Mouse (Mus musculus): Measurements from ENCODE around the gene Lpcat1. TPM values are rescaled to one million over a fixed set of nuclear protein-coding genes. Genes with fewer than 3 reads are reported as not detected.
A peak's percentile ranks its signal among the peaks of the same experiment; 100 is the strongest.

Gene Lpcat1
- total RNA-seq, 2 experiments from 2014 or later = 3.5 to 3.6 TPM

DNA sequence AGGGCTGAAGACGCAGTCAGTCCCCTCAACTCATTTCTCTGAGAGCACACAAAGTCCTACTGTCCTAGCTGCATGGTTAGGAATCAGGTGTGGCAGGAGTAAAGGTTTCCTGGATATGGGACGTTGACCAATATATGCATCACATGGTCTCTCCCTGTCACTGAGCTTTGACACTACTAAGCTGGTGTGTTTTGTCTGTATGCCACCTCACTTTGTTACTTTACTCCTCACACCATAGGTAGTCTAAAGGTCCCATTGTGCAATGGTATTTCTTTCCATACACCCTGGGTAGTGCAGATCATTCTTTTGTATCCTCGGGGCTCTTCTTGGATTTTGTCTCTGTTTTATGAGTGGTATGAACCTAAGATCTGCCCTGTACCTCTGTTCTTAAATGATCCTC is 66.7 kb downstream of the Lpcat1 start:
- TF ChIP-seq CTCF (IDR thresholded peaks at IDR 0.05) = no peak
- no peak overlapping the region for H3K27ac ChIP-seq
- DNase-seq = no peak
- intact Hi-C loops (cut with DNase I) = no loop called here
- no peak overlapping the region for H3K4me3 ChIP-seq

DNA sequence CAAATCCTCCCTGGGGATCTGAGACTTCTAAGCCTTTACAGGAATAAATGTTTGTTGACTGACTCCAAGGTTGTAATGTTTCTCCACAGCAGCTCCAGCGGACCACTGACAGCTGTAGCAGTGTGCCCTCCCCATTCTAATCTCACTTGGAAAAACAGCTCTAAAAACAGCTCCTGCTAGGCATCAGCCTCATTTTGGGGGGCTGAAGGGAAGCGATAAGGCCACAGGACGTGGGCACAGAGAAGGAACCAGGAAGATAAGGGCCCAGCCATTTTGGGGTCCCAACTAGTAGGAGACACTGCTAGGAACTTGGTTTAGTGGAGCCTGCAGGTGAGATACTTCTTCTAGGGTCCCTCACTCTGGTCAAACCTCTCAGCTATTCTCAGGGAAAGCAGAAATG is 68.3 kb downstream of the Lpcat1 start:
- intact Hi-C loops (cut with DNase I) = no loop called here

DNA sequence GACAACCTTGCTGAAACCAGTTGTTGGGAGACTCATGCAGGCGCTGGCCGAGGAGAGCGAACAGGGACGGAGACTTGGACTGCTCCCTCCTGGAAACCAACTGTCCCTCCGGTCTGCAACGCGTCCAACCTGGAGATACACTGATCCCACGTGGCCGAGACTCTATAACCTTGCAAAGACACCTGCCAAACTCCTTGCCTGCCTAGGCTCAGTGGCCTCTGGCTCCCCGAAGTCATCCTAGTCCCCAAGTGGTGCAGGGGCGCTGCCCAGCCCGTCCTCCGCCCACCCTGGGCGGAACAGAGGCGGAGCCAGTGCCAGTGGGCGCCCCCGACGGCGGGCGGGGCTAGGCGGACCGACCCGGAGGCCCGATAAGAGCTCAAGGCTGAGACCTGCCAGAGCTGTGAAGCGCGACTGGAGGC is 69.4 kb downstream of the Lpcat1 start, which contains the start of gene Slc6a3:
Gene Slc6a3 (plus strand): TSS at position 345 of the 419 bp plus-strand sequence.
- Histone ChIP-seq H3K27ac (no peak within 1 kb of the TSS), H3K4me3 (peak within 1 kb of the TSS; percentile 65)
- no peak for DNase-seq
- TF ChIP-seq CTCF (IDR thresholded peaks at IDR 0.05) = no peak
- intact Hi-C loops (cut with DNase I) = no loop called here

More for the DNA sequence above, 68.3 kb downstream of the Lpcat1 start:
- no peak for TF ChIP-seq CTCF (IDR thresholded peaks at IDR 0.05)
- Histone ChIP-seq H3K4me3 (no peak overlapping the region), H3K27ac (no peak overlapping the region)
- no peak for DNase-seq

DNA sequence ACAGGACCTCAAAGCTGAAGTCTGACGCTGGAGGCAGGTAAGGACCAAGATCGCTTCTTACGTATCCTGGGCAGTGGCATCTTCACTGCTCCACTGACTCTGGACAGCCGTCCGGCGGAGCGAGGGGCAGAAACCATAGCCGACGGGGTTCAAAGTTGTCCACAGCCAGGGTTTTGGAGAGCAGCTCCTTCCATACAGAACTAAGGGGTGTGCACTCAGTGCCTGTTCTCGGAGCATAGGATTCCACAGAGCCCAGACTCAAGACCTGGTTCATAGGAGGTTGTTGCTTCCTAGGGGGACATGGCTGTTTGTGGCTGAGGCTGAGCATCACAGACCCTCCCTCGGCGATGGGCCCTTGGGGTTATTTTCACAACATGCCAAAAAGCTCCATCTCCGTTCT is 69.8 kb downstream of the Lpcat1 start:
- no peak for TF ChIP-seq CTCF (IDR thresholded peaks at IDR 0.05)
- H3K27ac ChIP-seq = no peak overlapping the region
- intact Hi-C loops (cut with DNase I) = no loop called here
- peak overlapping the region; percentile 65 for H3K4me3 ChIP-seq
- DNase-seq = no peak

DNA sequence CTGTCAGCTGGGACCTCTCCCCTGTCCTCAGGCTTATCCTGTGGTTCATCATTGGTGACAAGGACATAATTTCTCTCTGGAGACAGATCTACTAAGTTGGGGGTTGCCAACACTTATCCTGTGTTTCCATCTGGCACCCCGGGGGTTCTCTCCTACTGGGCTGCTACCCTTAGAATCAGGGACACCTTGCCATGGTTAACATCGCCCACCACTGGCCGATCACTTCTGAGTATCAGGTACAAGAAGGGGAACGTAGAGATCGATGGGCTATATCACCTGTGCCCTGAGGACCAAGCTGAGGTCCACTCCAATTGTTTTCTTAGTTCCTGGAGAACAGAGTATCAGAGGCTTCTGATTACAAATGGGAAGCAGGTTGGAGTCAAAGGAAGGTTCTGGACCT is 97.2 kb downstream of the Lpcat1 start:
- Histone ChIP-seq H3K4me3 (no peak overlapping the region), H3K27ac (no peak overlapping the region)
- DNase-seq = no peak
- no peak for TF ChIP-seq CTCF (IDR thresholded peaks at IDR 0.05)
- intact Hi-C loops (cut with DNase I) = no loop called here

Other genes with a start within 250 kb of the Lpcat1 start
- gene Irx4, start 206.7 kb upstream of the Lpcat1 start, total RNA-seq (2021) = not detected
- gene Mrpl36, start 138.7 kb upstream of the Lpcat1 start, total RNA-seq (2021) = 10 to 100 TPM; 36.5 to 47.4 TPM
- 100 to 1,000 TPM; 406 to 531 TPM for gene Ndufs6, start 138.7 kb upstream of the Lpcat1 start, total RNA-seq (2021)
- not detected for gene Slc6a3, start 69.5 kb downstream of the Lpcat1 start, total RNA-seq (2021)
- gene Clptm1l, start 136.8 kb downstream of the Lpcat1 start, total RNA-seq (2021) = 10 to 100 TPM; 32.8 to 39.4 TPM
- under 1 TPM in 1 of 2 experiments, not detected in 1; 0.14 TPM for gene Tert, start 159.7 kb downstream of the Lpcat1 start, total RNA-seq (2021)
- not detected for gene Slc6a18, start 210.8 kb downstream of the Lpcat1 start, total RNA-seq (2021)
- not detected for gene Slc6a19, start 237.7 kb downstream of the Lpcat1 start, total RNA-seq (2021)